Mouse (Mus musculus) adrenal gland, adult 18-20 months (tissue): ENCODE results near the gene Brs3. TPM values are rescaled to one million over a fixed set of nuclear protein-coding genes. Genes with fewer than 3 reads are reported as not detected.

Source experiments
- DNase-seq, 2 experiments: peaks; one replicate each; pipeline ENCODE4 v3.0.0; 2021 to 2022; ENCODE audit warnings: low spot score in 2 of 2
- long read RNA-seq, 2 experiments: library from polyadenylated mRNA; stranded (forward); transcript quantifications; one replicate each; pipeline ENCODE4 v2.0.0; 2021
- total RNA-seq, 2 experiments: library from RNA; stranded (reverse); gene quantifications; 1 replicate in 1 of 2; 2 replicates in 1 of 2; pipeline ENCODE4 v1.2.3; 2021

Gene Brs3
- total RNA-seq = not detected
- long read RNA-seq, experiment 1 = 0 reads
- long read RNA-seq, experiment 2 = 0 reads

GRCm38 (mm10) chrX:57042774-57043173 lies at the start of gene Brs3:
Gene Brs3 (plus strand): TSS chrX:57043074.
- no peak for DNase-seq

- DNase-seq = no peak
These were observed 30.0 kb upstream of the Brs3 start for GRCm38 (mm10) chrX:57012891-57013290.

- no peak for DNase-seq
These were observed 995 bp downstream of the Brs3 start for GRCm38 (mm10) chrX:57043869-57044268.

- no peak for DNase-seq
These were observed 9.9 kb downstream of the Brs3 start for GRCm38 (mm10) chrX:57052848-57053173.

DNA sequence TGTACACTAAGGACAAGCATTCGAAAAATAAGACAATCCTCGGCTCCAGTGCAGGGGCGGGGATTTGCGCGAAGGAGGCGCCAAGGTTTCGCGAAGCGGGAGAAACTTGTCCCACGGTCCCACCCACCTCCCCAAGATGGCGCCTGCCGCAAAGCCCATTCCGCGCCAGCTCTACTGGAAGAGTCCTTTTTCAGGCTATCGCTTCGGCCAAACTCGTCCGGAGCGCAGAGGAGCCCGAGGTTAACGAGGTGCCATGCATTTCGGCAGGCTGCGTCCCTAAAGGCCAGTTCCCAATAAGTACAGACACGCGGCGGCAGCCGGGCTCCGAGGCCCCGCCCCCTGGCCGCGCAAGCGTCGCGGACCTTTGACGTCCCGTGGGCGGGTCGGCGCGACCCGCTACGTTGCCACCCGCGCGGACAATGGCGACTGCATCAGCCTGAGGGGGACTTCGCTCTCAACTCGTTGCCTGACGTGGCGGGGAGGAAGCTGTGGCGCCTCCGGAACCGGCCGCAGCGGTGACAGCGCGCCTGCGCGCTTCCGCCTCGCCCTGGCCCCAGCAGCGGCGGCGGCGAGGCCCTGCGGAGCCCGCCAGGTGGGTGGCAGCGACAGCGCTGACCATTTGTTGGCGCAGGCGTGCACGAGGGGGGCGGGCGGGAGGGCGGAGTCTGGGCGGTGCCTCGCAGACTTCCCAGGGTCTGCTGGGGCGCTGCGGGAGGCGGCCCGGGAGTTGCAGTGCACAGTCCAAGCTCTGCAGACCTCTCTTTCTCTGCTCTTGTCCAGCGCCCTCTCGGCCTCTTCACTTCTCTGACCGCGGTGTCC lies 10.5 kb downstream of the Brs3 start, which contains the start of gene Htatsf1:
Htatsf1 (plus strand) TSS at position 410 of the 819 bp plus-strand sequence.
- DNase-seq = peak; percentile 76 to 80

DNA sequence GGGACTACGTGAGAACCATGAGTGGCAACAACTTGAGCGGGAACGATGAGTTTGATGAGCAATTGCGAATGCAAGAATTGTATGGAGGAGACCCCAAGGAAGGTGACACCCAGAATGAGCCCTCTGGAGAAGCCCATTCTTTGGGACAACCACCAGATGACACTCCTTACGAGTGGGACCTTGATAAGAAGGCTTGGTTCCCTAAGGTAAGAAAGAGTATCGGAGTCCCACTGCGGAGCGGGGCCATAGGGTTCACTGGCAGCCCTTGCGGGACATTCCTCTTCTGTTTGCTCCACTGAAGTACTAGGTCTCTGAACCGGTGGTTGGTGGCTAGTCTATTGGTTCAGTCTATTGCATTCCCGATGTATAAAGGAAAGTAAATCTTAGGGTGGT lies 11.1 kb downstream of the Brs3 start:
- DNase-seq = no peak

GRCm38 (mm10) chrX:57081496-57081895 lies 38.6 kb downstream of the Brs3 start:
- DNase-seq = no peak

DNA sequence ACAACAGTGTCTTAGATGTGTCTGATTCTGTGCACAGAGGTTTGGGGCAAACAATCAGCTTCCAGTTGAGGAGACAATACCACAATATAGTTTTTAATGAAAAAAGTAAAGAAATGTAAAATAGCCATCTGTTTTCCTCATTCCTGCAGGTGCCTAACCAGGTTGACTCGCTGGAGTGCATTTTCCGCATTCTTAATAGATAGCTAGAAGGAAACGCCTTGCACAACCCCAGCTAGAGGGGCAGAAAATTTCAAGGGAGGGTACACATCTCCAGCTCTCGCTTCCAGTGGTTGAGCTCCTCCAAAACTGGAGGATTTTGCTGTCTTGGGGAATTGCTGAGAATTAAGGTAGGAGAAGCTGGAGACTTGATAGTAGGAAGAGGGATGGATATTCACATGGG lies 44.9 kb downstream of the Brs3 start, which contains the start of gene Vgll1:
Vgll1 (plus strand) TSS at position 301 of the 400 bp plus-strand sequence.
- no peak for DNase-seq

Other genes starting within 250 kb of the Brs3 start
- gene Map7d3, start 220.7 kb upstream of the Brs3 start, total RNA-seq = 1 to 10 TPM; 1.1 to 1.3 TPM
- not detected for gene Adgrg4, start 172.9 kb upstream of the Brs3 start, total RNA-seq
- gene Htatsf1, start 10.5 kb downstream of the Brs3 start, total RNA-seq = 10 to 100 TPM; 37.1 to 41.7 TPM
- not detected for gene Vgll1, start 45.0 kb downstream of the Brs3 start, total RNA-seq
- not detected for gene Cd40lg, start 169.1 kb downstream of the Brs3 start, total RNA-seq